Mouse (Mus musculus) liver, postnatal 0 days (tissue): ENCODE results near the gene Rrp8.

Experiments
- CTCF ChIP-seq: sonication (generic); IDR thresholded peaks from 2 replicates; pipeline ENCODE4 v1.5.1; 2016; ENCODE audit warnings: antibody characterized with exemption, low read depth
- EP300 ChIP-seq: IDR thresholded peaks from 2 replicates; pipeline ENCODE4 v1.6.1; 2016; ENCODE audit warnings: antibody characterized with exemption, low read depth, mild to moderate bottlenecking

GRCm38 (mm10) chr7:105690875-105691274, 46.3 kb downstream of the Rrp8 start:
- no peak for TF ChIP-seq CTCF
- no peak for TF ChIP-seq EP300
